9 mouse cellular contexts compared by ENCODE assay signal in the genomic region with DNA sequence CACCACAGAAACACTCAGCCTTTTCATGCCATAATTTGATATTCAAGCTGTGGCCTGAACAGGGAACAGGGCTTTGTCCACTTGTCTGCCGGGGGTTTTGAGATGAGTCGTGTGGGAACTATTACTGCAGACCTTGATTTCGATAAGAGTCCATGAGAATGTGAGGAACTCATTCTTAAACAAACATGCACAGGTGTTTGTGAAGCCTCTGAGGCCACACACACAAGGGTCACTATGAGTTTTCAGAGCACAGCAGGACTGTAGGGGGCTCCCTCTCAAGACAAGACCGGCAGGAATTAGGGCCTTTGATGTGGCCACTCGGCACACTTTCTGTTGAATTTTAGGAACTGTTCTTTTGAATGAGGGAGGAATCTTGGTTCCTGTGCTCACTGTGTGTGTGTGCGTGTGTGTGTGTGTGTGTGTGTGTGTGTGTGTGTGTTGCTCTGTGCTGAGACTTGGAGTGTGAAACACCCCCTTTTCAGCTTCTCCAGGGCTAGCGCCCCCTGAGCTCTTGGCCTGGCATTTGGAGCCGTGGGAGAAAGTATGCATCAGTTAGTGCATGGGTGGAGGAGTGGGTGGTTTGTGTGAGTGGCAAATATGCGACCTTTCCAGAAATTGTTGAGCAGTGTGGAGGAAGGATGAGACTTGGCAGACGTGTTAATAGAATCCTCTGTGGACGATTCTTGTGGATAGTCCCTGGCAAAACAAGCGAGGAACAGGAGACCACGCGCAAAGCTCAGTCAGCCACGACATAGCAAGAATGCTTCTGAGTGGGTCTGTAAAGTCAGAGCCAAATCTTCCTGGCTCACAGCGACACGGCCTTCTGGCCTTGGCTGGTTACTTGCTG. TPM values are rescaled to one million over a fixed set of nuclear protein-coding genes. Genes with fewer than 3 reads are reported as not detected.
DNase-seq lines count a peak whose midpoint lies in the region; ATAC-seq and TF ChIP-seq lines count a peak whose summit lies in the region.
"Had no signal": no experiment of that assay in that cellular context is flagged by ENCODE, and none has a peak within 500 bp of the region (broad histone marks: within the 10 kb centered on the region; RNA-seq: fewer than 3 reads in every experiment).

No protein-coding gene starts in this region.

- H3K4me1 ChIP-seq in cerebellum, adult 2 months (ENCODE audit: control insufficient read depth, insufficient read depth, low read length) = peaks cover 25% of the 10 kb centered on the region
- H3K4me1 ChIP-seq in lung, embryonic 15.5 days = peaks cover 32% of the 10 kb centered on the region
- H3K4me1 ChIP-seq in neural tube, embryonic 15.5 days = peaks cover 33% of the 10 kb centered on the region

- H3K9ac ChIP-seq in lung, embryonic 15.5 days = no peak overlapping the region
- H3K9ac ChIP-seq in neural tube, embryonic 15.5 days (replicated peaks) = no peak overlapping the region
- H3K9ac ChIP-seq: limb, embryonic 15.5 days had no signal

- peak overlapping the region; percentile 58 for H3K27ac ChIP-seq in cerebellum, adult 2 months (ENCODE audit: insufficient read depth, low read length)
- H3K27ac ChIP-seq in lung, embryonic 15.5 days = peak overlapping the region; percentile 19
- peak overlapping the region; percentile 84 for H3K27ac ChIP-seq in layer of hippocampus, adult 2 months
- H3K27ac ChIP-seq in neural tube, embryonic 15.5 days (replicated peaks) = peak overlapping the region; percentile 41
- H3K27ac ChIP-seq: limb, embryonic 15.5 days had no signal

- no peak overlapping the region for H3K4me2 ChIP-seq in lung, embryonic 15.5 days
- H3K4me2 ChIP-seq in neural tube, embryonic 15.5 days = no peak overlapping the region
- H3K4me2 ChIP-seq: limb, embryonic 15.5 days had no signal

- no peak overlapping the region for H3K4me3 ChIP-seq in cerebellum, adult 2 months (replicated peaks; ENCODE audit: insufficient read depth, low read depth, low read length)
- no peak overlapping the region for H3K4me3 ChIP-seq in lung, embryonic 15.5 days
- no peak overlapping the region for H3K4me3 ChIP-seq in layer of hippocampus, adult 2 months
- no peak overlapping the region for H3K4me3 ChIP-seq in neural tube, embryonic 15.5 days (replicated peaks)
- H3K4me3 ChIP-seq: limb, embryonic 15.5 days had no signal

- TF ChIP-seq POLR2A in cerebellum, adult 2 months (IDR thresholded peaks at IDR 0.05; ENCODE audit: borderline replicate concordance, insufficient read depth, low read length) = no peak

- H3K27me3 ChIP-seq in cerebellum, adult 2 months (ENCODE audit: control insufficient read depth, insufficient read depth, low read length) = no peaks in the 10 kb centered on the region
- no peaks in the 10 kb centered on the region for H3K27me3 ChIP-seq in lung, embryonic 15.5 days
- H3K27me3 ChIP-seq in neural tube, embryonic 15.5 days (replicated peaks) = no peaks in the 10 kb centered on the region
- H3K27me3 ChIP-seq: limb, embryonic 15.5 days had no signal

- DNase-seq in cerebellum, adult 2 months = peak in 1 of 2 experiments; percentile 35
- no peak for DNase-seq in cerebellum, adult 11 months
- no peak for DNase-seq in lung, postnatal 10 days
- peak; percentile 39 to 69 for DNase-seq in layer of hippocampus, adult 2 months (ENCODE audit: low spot score in 2 of 2)
- no peak for DNase-seq in gastrocnemius, postnatal 4 days (ENCODE audit: low spot score in 2 of 2)
- DNase-seq in kidney, postnatal 25 days = no peak

- ATAC-seq in lung, embryonic 15.5 days (ENCODE audit: borderline replicate concordance, extremely low read depth, low FRiP score, low TSS enrichment) = no peak
- no peak for ATAC-seq in neural tube, embryonic 15.5 days (ENCODE audit: low FRiP score)

- no peaks in the 10 kb centered on the region for H3K9me3 ChIP-seq in lung, embryonic 15.5 days
- no peaks in the 10 kb centered on the region for H3K9me3 ChIP-seq in neural tube, embryonic 15.5 days (replicated peaks)
- H3K9me3 ChIP-seq: limb, embryonic 15.5 days had no signal

- WGBS in cerebellum, adult 2 months = 20% methylated on average over 17 of the region's 17 CpGs
- WGBS in lung, embryonic 15.5 days = 54% methylated on average over 17 of the region's 17 CpGs
- WGBS in neural tube, embryonic 15.5 days = 72% methylated on average over 17 of the region's 17 CpGs

- TF ChIP-seq CTCF in cerebellum, adult 2 months (IDR thresholded peaks at IDR 0.05; ENCODE audit: borderline replicate concordance, insufficient read depth, low read depth, low read length) = no peak
- peak; percentile 36; the same call in 1 of the 2 replicates for TF ChIP-seq CTCF in layer of hippocampus, adult 2 months (conservative IDR thresholded peaks at IDR 0.05)

- H3K36me3 ChIP-seq in lung, embryonic 15.5 days = peaks cover 20% of the 10 kb centered on the region
- H3K36me3 ChIP-seq in neural tube, embryonic 15.5 days = peaks cover 9% of the 10 kb centered on the region; the same call in 1 of the 2 replicates

RNA-seq across cellular contexts. Expression of gene Tab1, which starts 5.2 kb away (rescaled TPM):
- polyA plus RNA-seq in cerebellum, adult 2 months (2012; rRNA removed) = 50.0 and 50.2 TPM in 2 replicates
- polyA plus RNA-seq in lung, embryonic 15.5 days (2015; fragmentation: Nextera tagmentation; extraction: Ambion mirVana) = 33.0 and 34.6 TPM in 2 replicates
- total RNA-seq in layer of hippocampus, adult 2 months (2021) = 10 to 100 TPM; 28.2 to 30.2 TPM
- 35.9 and 37.4 TPM in 2 replicates for polyA plus RNA-seq in neural tube, embryonic 15.5 days (2015; fragmentation: Nextera tagmentation; extraction: Ambion mirVana)
- total RNA-seq in gastrocnemius, postnatal 4 days (2021) = 10 to 100 TPM; 19.3 to 20.2 TPM

RNA-seq across cellular contexts. Expression of gene Mgat3, which starts 35.4 kb away (rescaled TPM):
- polyA plus RNA-seq in cerebellum, adult 2 months (2012; rRNA removed) = 106 and 114 TPM in 2 replicates
- polyA plus RNA-seq in lung, embryonic 15.5 days (2015; fragmentation: Nextera tagmentation; extraction: Ambion mirVana) = 4.9 and 5.2 TPM in 2 replicates
- total RNA-seq in layer of hippocampus, adult 2 months (2021) = 100 to 1,000 TPM; 109 to 115 TPM
- polyA plus RNA-seq in neural tube, embryonic 15.5 days (2015; fragmentation: Nextera tagmentation; extraction: Ambion mirVana) = 15.8 and 17.5 TPM in 2 replicates
- total RNA-seq in gastrocnemius, postnatal 4 days (2021) = 1 to 10 TPM; 4.1 to 4.5 TPM

RNA-seq across cellular contexts. Expression of gene Rpl3, which starts 46.5 kb away (rescaled TPM):
- 678 and 692 TPM in 2 replicates for polyA plus RNA-seq in cerebellum, adult 2 months (2012; rRNA removed)
- 1,053 and 1,095 TPM in 2 replicates for polyA plus RNA-seq in lung, embryonic 15.5 days (2015; fragmentation: Nextera tagmentation; extraction: Ambion mirVana)
- 100 to 1,000 TPM; 558 to 583 TPM for total RNA-seq in layer of hippocampus, adult 2 months (2021)
- 526 and 732 TPM in 2 replicates for polyA plus RNA-seq in neural tube, embryonic 15.5 days (2015; fragmentation: Nextera tagmentation; extraction: Ambion mirVana)
- 100 to 1,000 TPM; 475 to 533 TPM for total RNA-seq in gastrocnemius, postnatal 4 days (2021)

RNA-seq across cellular contexts. Expression of gene Syngr1, which starts 47.0 kb away (rescaled TPM):
- 448 and 455 TPM in 2 replicates for polyA plus RNA-seq in cerebellum, adult 2 months (2012; rRNA removed)
- 18.8 and 20.6 TPM in 2 replicates for polyA plus RNA-seq in lung, embryonic 15.5 days (2015; fragmentation: Nextera tagmentation; extraction: Ambion mirVana)
- total RNA-seq in layer of hippocampus, adult 2 months (2021) = 100 to 1,000 TPM; 356 to 380 TPM
- polyA plus RNA-seq in neural tube, embryonic 15.5 days (2015; fragmentation: Nextera tagmentation; extraction: Ambion mirVana) = 59.3 and 64.6 TPM in 2 replicates
- 1 to 10 TPM; 8.7 to 8.8 TPM for total RNA-seq in gastrocnemius, postnatal 4 days (2021)

Comparison
In these comparisons a context has a peak if more than half of its experiments do, and no peak if none do; other contexts are left out.
1. DNase-seq: peak in layer of hippocampus, adult 2 months (2 of 2); none in cerebellum, adult 11 months (single experiment), lung, postnatal 10 days (single experiment), gastrocnemius, postnatal 4 days (0 of 2) and kidney, postnatal 25 days (0 of 2).
2. H3K27ac ChIP-seq: peak in every context shown above with its lines; median percentile 84 in layer of hippocampus, adult 2 months; 58 in cerebellum, adult 2 months; 41 in neural tube, embryonic 15.5 days; 19 in lung, embryonic 15.5 days.